Mouse (Mus musculus) adrenal gland, adult 8-10 months (tissue): ENCODE results near the gene Larp7. TPM values are rescaled to one million over a fixed set of nuclear protein-coding genes. Genes with fewer than 3 reads are reported as not detected.
A peak's percentile ranks its signal among the peaks of the same experiment; 100 is the strongest.

Source experiments
- DNase-seq: peaks from one replicate; pipeline ENCODE4 v3.0.0; 2022
- microRNA-seq, 2 experiments: library from miRNA; unstranded; fragments of <30 nt; microRNA quantifications; one replicate each; pipeline ENCODE4 v1.2.0; 2022
- total RNA-seq, 4 experiments: library from RNA; stranded (reverse); gene quantifications; 2 replicates each; pipeline ENCODE4 v1.2.4; 2022

Gene Larp7
- total RNA-seq, 4 experiments from 2014 or later: 19.0 to 20.0 (median 19.5) TPM

GRCm38 (mm10) chr3:127511786-127512746 is 41.1 kb downstream of the Larp7 start:
- peak; percentile 15 for DNase-seq

- no peak for DNase-seq
Observed at GRCm38 (mm10) chr3:127507878-127508783, 45.0 kb downstream of the Larp7 start.

GRCm38 (mm10) chr3:127498742-127499400 is 54.3 kb downstream of the Larp7 start, which contains the start of gene Ank2:
Gene Ank2 (minus strand): TSS chr3:127499350.
- DNase-seq: peak; percentile 54

- DNase-seq: no peak
Observed at GRCm38 (mm10) chr3:127498197-127498741, 54.9 kb downstream of the Larp7 start.

- no peak for DNase-seq
Observed at GRCm38 (mm10) chr3:127492663-127493062, 60.5 kb downstream of the Larp7 start.

- DNase-seq: no peak
Observed at GRCm38 (mm10) chr3:127487302-127487701, 65.8 kb downstream of the Larp7 start.

Small RNAs within 50 kb of the gene (microRNA-seq; reads per million reads assigned to microRNA genes)
- 2.1 to 76.9 reads per million in 2 experiments for gene Mir302a
- gene Mir302b: 1.8 to 73.5 reads per million in 2 experiments
- 0 to 13.7 reads per million in 2 experiments for gene Mir302c
- 1.4 to 62.0 reads per million in 2 experiments for gene Mir302d
- gene Mir367: 0 reads per million in 2 experiments

Other genes with a start within 250 kb of the Larp7 start
- 10 to 100 TPM; 42.5 to 55.4 (median 46.6) TPM for gene Ank2, start 54.0 kb downstream of the Larp7 start, total RNA-seq
- gene Zgrf1, start 140 bp upstream of the Larp7 start, total RNA-seq: 1 to 10 TPM; 1.4 to 2.8 (median 2.0) TPM
- not detected for gene Neurog2, start 79.8 kb upstream of the Larp7 start, total RNA-seq
- 10 to 100 TPM; 11.8 to 21.1 (median 15.1) TPM for gene Alpk1, start 227.2 kb upstream of the Larp7 start, total RNA-seq
- gene Tifa, start 236.5 kb upstream of the Larp7 start, total RNA-seq: 10 to 100 TPM in 1 of 4 experiments, 1 to 10 TPM in 3; 5.7 to 10.9 (median 8.4) TPM